Mouse (Mus musculus): Measurements from ENCODE around the gene Crlf2. TPM values are rescaled to one million over a fixed set of nuclear protein-coding genes. Genes with fewer than 3 reads are reported as not detected.

The Crlf2 gene
- total RNA-seq, 2 experiments from 2014 or later, result 3.0 to 9.2 TPM

DNA sequence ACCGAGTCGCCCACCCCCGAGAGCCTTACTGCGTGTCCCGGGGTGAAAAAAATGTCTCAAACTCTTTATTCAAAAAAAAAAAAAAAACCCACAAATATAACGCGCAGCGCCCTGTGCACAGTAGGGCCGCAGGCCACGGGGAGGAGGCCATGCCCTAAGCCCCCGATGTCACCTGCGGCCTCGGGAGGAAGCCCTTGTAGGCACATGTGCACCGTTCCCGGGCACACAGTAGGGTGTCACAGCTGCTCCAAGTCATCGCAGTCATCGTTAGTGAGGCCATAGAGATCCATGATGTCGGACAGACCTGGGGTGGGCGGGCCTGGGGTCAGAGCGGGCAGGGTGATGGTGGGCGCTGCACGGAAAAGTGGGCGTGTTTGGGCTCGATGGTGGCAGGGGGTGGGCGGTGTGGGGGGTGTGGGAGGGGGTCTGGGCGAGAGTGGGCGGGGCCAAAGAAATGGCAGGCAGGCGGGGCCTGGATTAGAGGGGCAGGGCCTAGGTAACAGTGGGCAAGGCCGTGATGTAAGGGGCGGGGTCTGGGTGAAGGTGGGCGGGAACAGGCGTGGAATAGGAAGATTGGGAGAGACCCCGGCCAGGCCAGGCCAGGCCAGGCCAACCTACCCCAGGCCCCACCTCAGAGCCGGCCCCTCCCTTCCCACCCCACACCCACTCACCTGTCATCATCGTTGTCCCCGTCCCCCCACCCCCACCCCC lies 8.4 kb downstream of the Crlf2 start:
- ATAC-seq (replicated peaks; ENCODE audit: low FRiP score, poor library complexity, severe bottlenecking), result no peak

DNA sequence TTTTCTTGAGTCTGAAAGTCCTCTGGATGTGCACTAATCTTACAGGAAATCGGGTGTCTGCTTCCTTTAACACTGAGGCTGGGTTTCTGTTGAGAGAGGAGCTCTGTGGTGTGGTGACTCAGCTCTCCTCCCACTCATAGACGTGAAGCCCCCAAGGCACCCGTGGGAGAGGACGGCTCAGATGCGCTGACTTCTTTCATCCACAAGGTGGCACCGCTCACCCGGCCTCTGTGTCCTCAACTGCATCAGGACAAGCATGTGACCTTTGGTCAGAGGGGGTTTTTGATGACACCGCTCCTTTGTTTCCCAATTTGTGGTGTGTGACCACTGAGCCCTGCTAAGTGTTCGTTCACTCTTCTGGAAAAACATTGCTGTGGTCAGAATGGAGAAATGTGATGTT lies 10.1 kb downstream of the Crlf2 start:
- no peak for ATAC-seq (replicated peaks; ENCODE audit: low FRiP score, poor library complexity, severe bottlenecking)

DNA sequence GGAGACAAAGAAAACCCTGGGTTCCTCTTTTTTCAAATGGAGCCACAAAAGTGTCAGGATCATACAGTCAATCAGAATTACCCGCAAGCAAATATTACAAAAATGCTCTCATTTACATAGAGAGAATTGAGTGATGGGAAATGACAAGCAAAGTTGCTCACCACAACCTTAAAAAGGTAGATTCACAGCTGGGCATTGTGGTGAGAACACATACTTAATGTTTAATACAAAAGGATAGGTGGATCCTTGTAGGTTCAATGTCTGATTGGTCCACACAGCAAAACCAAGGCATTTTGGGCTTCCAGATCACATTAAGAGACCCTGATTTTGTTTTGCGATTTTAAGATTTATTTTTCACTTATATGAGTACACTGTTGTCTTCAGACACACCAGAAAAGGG lies 11.7 kb downstream of the Crlf2 start:
- ATAC-seq (replicated peaks; ENCODE audit: low FRiP score, poor library complexity, severe bottlenecking), result no peak

DNA sequence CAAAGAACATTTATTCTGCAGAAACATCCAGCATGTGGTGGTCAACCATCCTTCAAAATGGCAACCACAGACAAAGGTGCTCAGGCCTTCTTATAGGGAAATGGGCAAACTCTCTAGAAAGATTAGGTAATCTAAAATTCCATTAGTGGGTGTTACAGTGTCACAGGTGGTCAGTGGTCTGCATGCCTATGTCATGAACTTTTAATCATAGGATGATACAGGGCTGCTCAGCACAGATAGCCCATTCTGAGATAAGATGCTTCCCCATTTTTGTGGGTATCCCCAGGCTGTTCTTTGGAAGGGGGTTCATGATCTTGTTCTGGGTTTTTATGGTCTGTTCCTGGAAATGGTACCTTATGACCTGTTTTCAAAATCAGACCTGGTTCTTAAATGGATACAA lies 49.1 kb downstream of the Crlf2 start:
- ATAC-seq (replicated peaks; ENCODE audit: low FRiP score, poor library complexity, severe bottlenecking), result no peak

DNA sequence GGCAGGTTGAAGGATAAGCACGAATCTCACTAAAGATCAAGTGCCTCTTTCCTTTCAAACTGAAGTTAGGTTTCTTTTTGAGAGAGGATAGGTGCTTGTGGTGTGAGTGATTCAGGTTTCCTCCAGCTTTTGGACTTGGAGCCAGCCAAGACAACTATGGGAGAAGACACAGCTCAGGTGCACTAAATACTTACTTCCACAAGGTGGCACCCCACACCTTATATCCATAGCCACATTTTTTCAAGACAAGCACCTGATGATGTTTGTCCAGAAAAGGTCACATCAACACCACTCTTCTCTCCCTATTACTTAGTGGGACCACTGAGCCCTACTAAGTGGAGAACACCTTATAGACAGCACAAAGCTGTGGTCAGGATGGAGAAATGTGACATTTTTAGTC lies 52.1 kb downstream of the Crlf2 start:
- ATAC-seq (replicated peaks; ENCODE audit: low FRiP score, poor library complexity, severe bottlenecking), result no peak

Other genes with a start within 250 kb of the Crlf2 start
- gene Vmn2r16, start 228.8 kb downstream of the Crlf2 start, total RNA-seq (2015; ENCODE audit: low replicate concordance), result not detected in 2 replicates
- not detected in 2 replicates for gene Vmn2r16, start 228.8 kb downstream of the Crlf2 start, total RNA-seq (2017; ENCODE audit: low replicate concordance)
- not detected in 2 replicates for gene Vmn2r17, start 139.3 kb downstream of the Crlf2 start, total RNA-seq (2015; ENCODE audit: low replicate concordance)
- gene Vmn2r17, start 139.3 kb downstream of the Crlf2 start, total RNA-seq (2017; ENCODE audit: low replicate concordance), result not detected in 2 replicates
- gene 5430403G16Rik, start 132.0 kb upstream of the Crlf2 start, total RNA-seq (2015; ENCODE audit: low replicate concordance), result 0.84 TPM in 1 of 2 replicates, not detected in the other
- gene 5430403G16Rik, start 132.0 kb upstream of the Crlf2 start, total RNA-seq (2017; ENCODE audit: low replicate concordance), result 0.26 TPM in 1 of 2 replicates, not detected in the other
- gene 4930522L14Rik, start 192.9 kb upstream of the Crlf2 start, total RNA-seq (2015; ENCODE audit: low replicate concordance), result 4.2 and 6.1 TPM in 2 replicates
- gene 4930522L14Rik, start 192.9 kb upstream of the Crlf2 start, total RNA-seq (2017; ENCODE audit: low replicate concordance), result 1.8 TPM in 1 of 2 replicates, not detected in the other

All from erythroid progenitor cell, adult 5-6 weeks (primary cell).